Mouse (Mus musculus) MEL (cell line): Measurements from ENCODE around the gene AF067063. TPM values are rescaled to one million over a fixed set of nuclear protein-coding genes. Genes with fewer than 3 reads are reported as not detected.

Source experiments
- DNase-seq: peaks from one replicate; pipeline ENCODE4 v3.0.0; 2011; ENCODE audit warnings: low read depth, low spot score
- H3K27ac ChIP-seq: 2 replicates; pipeline ENCODE4 v1.5.1; 2012; ENCODE audit warnings: low read depth, mild to moderate bottlenecking, control low read depth, low read length, moderate library complexity; ENCODE audit not compliant: control insufficient read depth
- H3K27me3 ChIP-seq, 2 experiments: fragments of 150-350 bp in 1 of 2; sonication (generic) in 1 of 2; 2 replicates each; pipeline ENCODE4 v1.6.1; 2012; ENCODE audit warnings: low read length in 2 of 2, mild to moderate bottlenecking in 2 of 2, improper control_type of control experiment in 1 of 2, moderate library complexity in 1 of 2; ENCODE audit not compliant: insufficient read depth in 2 of 2, control insufficient read depth in 1 of 2
- H3K36me3 ChIP-seq, 2 experiments: 2 replicates each; pipeline ENCODE4 v1.6.1; 2012 to 2014; ENCODE audit warnings: low read length in 2 of 2, improper control_type of control experiment in 1 of 2, inconsistent platforms in 1 of 2, mild to moderate bottlenecking in 1 of 2; ENCODE audit not compliant: insufficient read depth in 2 of 2, control insufficient read depth in 1 of 2
- H3K4me1 ChIP-seq, 2 experiments: fragments of 150-350 bp in 1 of 2; sonication (generic) in 1 of 2; 2 replicates each; pipeline ENCODE4 v1.6.1; 2012; ENCODE audit warnings: low read length in 2 of 2, improper control_type of control experiment in 1 of 2, mild to moderate bottlenecking in 1 of 2; ENCODE audit not compliant: insufficient read depth in 2 of 2, control insufficient read depth in 1 of 2
- H3K4me3 ChIP-seq, 2 experiments: fragments of 150-350 bp in 1 of 2; sonication (generic) in 1 of 2; 2 replicates each; pipeline ENCODE4 v1.5.1; 2012; ENCODE audit warnings: low read depth in 2 of 2, low read length in 2 of 2, mild to moderate bottlenecking in 2 of 2, moderate library complexity in 2 of 2, control low read depth in 1 of 2, improper control_type of control experiment in 1 of 2; ENCODE audit not compliant: control insufficient read depth in 1 of 2, insufficient read depth in 1 of 2
- H3K79me2 ChIP-seq: 2 replicates; pipeline ENCODE4 v1.6.1; 2012; ENCODE audit warnings: mild to moderate bottlenecking, low read length, moderate library complexity; ENCODE audit not compliant: control insufficient read depth, poor library complexity, insufficient read depth
- H3K9ac ChIP-seq: 2 replicates; pipeline ENCODE4 v1.6.1; 2012; ENCODE audit warnings: low read depth, mild to moderate bottlenecking, control low read depth, low read length, moderate library complexity; ENCODE audit not compliant: control insufficient read depth, poor library complexity, severe bottlenecking
- H3K9me3 ChIP-seq: fragments of 150-350 bp; sonication (generic); replicated peaks from 2 replicates; pipeline ENCODE4 v1.6.1; 2012; ENCODE audit warnings: mild to moderate bottlenecking, low read length, improper control_type of control experiment, moderate library complexity; ENCODE audit not compliant: insufficient read depth
- E2F4 ChIP-seq: IDR thresholded peaks from 2 replicates; pipeline ENCODE4 v1.6.1; 2011; ENCODE audit warnings: low read depth, low read length, improper control_type of control experiment, borderline replicate concordance
- ELF1 ChIP-seq: IDR thresholded peaks from 2 replicates; pipeline ENCODE4 v1.6.1; 2014; ENCODE audit warnings: low read depth, mild to moderate bottlenecking, inconsistent platforms, low read length, improper control_type of control experiment, moderate library complexity
- EP300 ChIP-seq, 2 experiments: IDR thresholded peaks; 2 replicates each; pipeline ENCODE4 v1.6.1; 2011; ENCODE audit warnings: improper control_type of control experiment in 2 of 2, low read length in 2 of 2, low read depth in 1 of 2, mild to moderate bottlenecking in 1 of 2
- HCFC1 ChIP-seq: IDR thresholded peaks from 2 replicates; pipeline ENCODE4 v1.6.1; 2012; ENCODE audit warnings: low read depth, mild to moderate bottlenecking, inconsistent platforms, low read length, improper control_type of control experiment, moderate library complexity
- SIN3A ChIP-seq: IDR thresholded peaks from 2 replicates; pipeline ENCODE4 v1.6.1; 2012; ENCODE audit warnings: low read length, improper control_type of control experiment, inconsistent platforms
- TAL1 ChIP-seq: IDR thresholded peaks from 2 replicates; pipeline ENCODE4 v1.6.1; 2012; ENCODE audit warnings: mild to moderate bottlenecking, inconsistent platforms, low read length, moderate library complexity, mixed read lengths
- ZKSCAN1 ChIP-seq: IDR thresholded peaks from 2 replicates; pipeline ENCODE4 v1.6.1; 2012; ENCODE audit warnings: low read depth, mild to moderate bottlenecking, inconsistent platforms, low read length, improper control_type of control experiment, moderate library complexity
- ZNF384 ChIP-seq: IDR thresholded peaks from 2 replicates; pipeline ENCODE4 v1.6.1; 2012; ENCODE audit warnings: low read depth, mild to moderate bottlenecking, inconsistent platforms, low read length, improper control_type of control experiment
- polyA plus RNA-seq, 2 experiments: library from polyadenylated mRNA; stranded (reverse) in 1 of 2; unstranded in 1 of 2; fragments of >175 nt in 1 of 2; fragments of >200 nt in 1 of 2; gene quantifications; 2 replicates each; pipeline versions ENCODE4 v1.2.1 to v1.2.4; 2012; ENCODE audit warnings: low replicate concordance in 2 of 2, low read depth in 1 of 2; ENCODE audit not compliant: insufficient read length in 2 of 2, insufficient read depth in 1 of 2, missing spikeins in 1 of 2
- total RNA-seq: library from RNA; depleted of rRNA; stranded (reverse); fragments of 300-350 nt; gene quantifications from 2 replicates; pipeline ENCODE4 v1.2.3, GENCODE M21; 2012; rRNA removed

AF067063 gene
- total and polyA plus RNA-seq, 3 experiments = not detected

GRCm38 (mm10) chr13:119783581-119783980, 46.4 kb downstream of the AF067063 start:
- Histone ChIP-seq H3K4me3 (no peak overlapping the region), H3K9ac (no peak overlapping the region), H3K9me3 (no peaks in the 10 kb centered on the region), H3K36me3 (peaks cover 29 to 68% of the 10 kb centered on the region in 2 experiments), H3K79me2 (peaks cover 12% of the 10 kb centered on the region), H3K4me1 (no peaks in the 10 kb centered on the region), H3K27ac (no peak overlapping the region), H3K27me3 (no peaks in the 10 kb centered on the region)
- TF ChIP-seq ZNF384 (no peak), EP300 (IDR thresholded peaks at IDR 0.05; ENCODE audit: low read depth in 1 of 2, low read length in 2 of 2) (no peak), E2F4 (no peak), HCFC1 (no peak), ELF1 (no peak), ZKSCAN1 (no peak), TAL1 (no peak), SIN3A (no peak)
- no peak for DNase-seq

Other genes with a start within 250 kb of the AF067063 start
- not detected in 2 replicates for gene Ccl28, start 206.4 kb downstream of the AF067063 start, total RNA-seq
- gene Ccl28, start 206.4 kb downstream of the AF067063 start, polyA plus RNA-seq = not detected
- gene Hmgcs1, start 139.8 kb downstream of the AF067063 start, total RNA-seq = 13.6 and 16.4 TPM in 2 replicates
- gene Hmgcs1, start 139.8 kb downstream of the AF067063 start, polyA plus RNA-seq = 10 to 100 TPM in 1 of 2 experiments, not detected in 1; 19.3 TPM
- not detected in 2 replicates for gene Nim1k, start 74.3 kb downstream of the AF067063 start, total RNA-seq
- under 1 TPM in 1 of 2 experiments, not detected in 1; 0.03 TPM for gene Nim1k, start 74.3 kb downstream of the AF067063 start, polyA plus RNA-seq
- gene Zfp131, start 39.3 kb downstream of the AF067063 start, total RNA-seq = 40.3 and 45.6 TPM in 2 replicates
- 100 to 1,000 TPM; 152 to 250 TPM for gene Zfp131, start 39.3 kb downstream of the AF067063 start, polyA plus RNA-seq
- gene D13Ertd608e, start 5.8 kb upstream of the AF067063 start, total RNA-seq = not detected in 2 replicates
- gene D13Ertd608e, start 5.8 kb upstream of the AF067063 start, polyA plus RNA-seq = not detected
- gene Tcstv1, start 64.6 kb upstream of the AF067063 start, total RNA-seq = not detected in 2 replicates
- gene Tcstv1, start 64.6 kb upstream of the AF067063 start, polyA plus RNA-seq = not detected
- not detected in 2 replicates for gene Gm21761, start 99.1 kb upstream of the AF067063 start, total RNA-seq
- not detected for gene Gm21761, start 99.1 kb upstream of the AF067063 start, polyA plus RNA-seq
- not detected in 2 replicates for gene B020031M17Rik, start 120.6 kb upstream of the AF067063 start, total RNA-seq
- not detected for gene B020031M17Rik, start 120.6 kb upstream of the AF067063 start, polyA plus RNA-seq
- gene Gm36079, start 196.8 kb upstream of the AF067063 start, total RNA-seq = not detected in 2 replicates
- gene Gm36079, start 196.8 kb upstream of the AF067063 start, polyA plus RNA-seq = not detected
- not detected in 2 replicates for gene Gm21188, start 222.0 kb upstream of the AF067063 start, total RNA-seq
- not detected for gene Gm21188, start 222.0 kb upstream of the AF067063 start, polyA plus RNA-seq